Mouse (Mus musculus) gonadal fat pad, adult 2 months (tissue): ENCODE results near the gene Gm45785. TPM values are rescaled to one million over a fixed set of nuclear protein-coding genes. Genes with fewer than 3 reads are reported as not detected.

Source experiments
- DNase-seq: peaks from one replicate; pipeline ENCODE4 v3.0.0-alpha.2; 2012; ENCODE audit warnings: low read depth
- polyA plus RNA-seq: library from polyadenylated mRNA; depleted of rRNA; stranded (reverse); fragments of >200 nt; gene quantifications from 2 replicates; pipeline ENCODE4 v1.2.3, GENCODE M21; 2012

Gm45785 gene
- polyA plus RNA-seq, 1 experiment = not detected

- no peak for DNase-seq
Measured at GRCm38 (mm10) chr7:140857550-140858505, 1.7 kb upstream of the Gm45785 start, which contains the start of gene Bet1l. Gene Bet1l (minus strand): TSS chr7:140857577.

- DNase-seq = no peak
Measured at GRCm38 (mm10) chr7:140856785-140857549, 836 bp upstream of the Gm45785 start, which contains the start of gene Ric8a. Gene Ric8a (plus strand): TSS chr7:140856957.

GRCm38 (mm10) chr7:140855181-140855580, 950 bp downstream of the Gm45785 start:
- no peak for DNase-seq

GRCm38 (mm10) chr7:140854483-140854882, 1.6 kb downstream of the Gm45785 start:
- no peak for DNase-seq

- no peak for DNase-seq
Measured at GRCm38 (mm10) chr7:140853386-140853785, 2.7 kb downstream of the Gm45785 start.

- no peak for DNase-seq
Measured at GRCm38 (mm10) chr7:140851916-140852315, 4.2 kb downstream of the Gm45785 start.

GRCm38 (mm10) chr7:140848591-140848990, 7.5 kb downstream of the Gm45785 start:
- no peak for DNase-seq

- DNase-seq = no peak
Measured at GRCm38 (mm10) chr7:140847755-140848580, 8.2 kb downstream of the Gm45785 start, which contains the start of gene Odf3. Gene Odf3 (plus strand): TSS chr7:140847805.

GRCm38 (mm10) chr7:140846676-140847075, 9.5 kb downstream of the Gm45785 start:
- DNase-seq = no peak

- no peak for DNase-seq
Measured at GRCm38 (mm10) chr7:140845683-140846082, 10.4 kb downstream of the Gm45785 start.

GRCm38 (mm10) chr7:140844905-140845665, 11.0 kb downstream of the Gm45785 start, which contains the start of gene Scgb1c1:
Gene Scgb1c1 (plus strand): TSS chr7:140845547.
- no peak for DNase-seq

GRCm38 (mm10) chr7:140843806-140844205, 12.3 kb downstream of the Gm45785 start:
- DNase-seq = no peak

- peak; percentile 89 for DNase-seq
Measured at GRCm38 (mm10) chr7:140840750-140841735, 15.1 kb downstream of the Gm45785 start.

GRCm38 (mm10) chr7:140839556-140839955, 16.6 kb downstream of the Gm45785 start:
- DNase-seq = no peak

GRCm38 (mm10) chr7:140836243-140837115, 19.7 kb downstream of the Gm45785 start:
- no peak for DNase-seq

- no peak for DNase-seq
Measured at GRCm38 (mm10) chr7:140835758-140836087, 20.4 kb downstream of the Gm45785 start.

- peak; percentile 87 for DNase-seq
Measured at GRCm38 (mm10) chr7:140834968-140835757, 21.0 kb downstream of the Gm45785 start, which contains the start of gene Urah. Gene Urah (plus strand): TSS chr7:140835018.

GRCm38 (mm10) chr7:140833341-140833740, 22.8 kb downstream of the Gm45785 start:
- no peak for DNase-seq
